Mouse (Mus musculus) erythroblast, embryonic 14.5 days (primary cell): ENCODE measurements around the gene Gbf1.

Source experiments
- GATA1 ChIP-seq: IDR thresholded peaks from 2 replicates; pipeline ENCODE4 v1.6.1; 2012; ENCODE audit warnings: low read length, inconsistent platforms, mixed read lengths
- TAL1 ChIP-seq: IDR thresholded peaks from 3 replicates; pipeline ENCODE4 v1.6.1; 2012; ENCODE audit warnings: low read length, inconsistent platforms, mixed read lengths

- TF ChIP-seq GATA1 (no peak), TAL1 (no peak)
Measured at GRCm38 (mm10) chr19:46308706-46309435, 156.6 kb downstream of the Gbf1 start.
